In the genomic region with DNA sequence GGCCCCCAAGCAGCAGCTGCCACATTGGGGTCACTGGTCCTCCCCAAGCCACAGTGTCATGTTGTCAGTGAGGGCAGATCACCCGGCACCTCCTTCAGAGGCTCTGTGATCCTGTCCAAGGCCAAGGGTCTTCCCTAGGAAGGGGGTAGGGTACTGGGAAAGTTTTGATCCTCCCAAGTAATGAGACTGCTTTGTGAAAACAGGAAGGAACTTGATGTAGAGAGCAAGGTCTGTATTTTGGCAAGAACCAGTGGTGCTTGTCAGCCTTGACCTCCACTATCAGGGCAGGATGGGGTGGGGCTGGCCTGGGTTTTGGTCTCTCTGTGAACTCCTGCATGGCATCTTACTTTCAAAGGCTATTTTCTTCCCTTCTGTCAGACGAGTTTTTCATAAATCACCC, we compare ENCODE assay signal across 13 mouse cellular contexts. TPM values are rescaled to one million over a fixed set of nuclear protein-coding genes. Genes with fewer than 3 reads are reported as not detected.
DNase-seq lines count a peak whose midpoint lies in the region; ATAC-seq and TF ChIP-seq lines count a peak whose summit lies in the region.
"Had no signal": no experiment of that assay in that cellular context is flagged by ENCODE, and none has a peak within 500 bp of the region (broad histone marks: within the 10 kb centered on the region; RNA-seq: fewer than 3 reads in every experiment).

No protein-coding gene starts in this region.

- peak; percentile 38 to 47 for DNase-seq in adrenal gland, adult 18-20 months (ENCODE audit: low spot score in 2 of 2)
- no peak for DNase-seq in adrenal gland, postnatal 25 days
- DNase-seq in liver, adult 2 months (ENCODE audit: extremely low read depth, low read depth, low spot score), result no peak
- no peak for DNase-seq in liver, postnatal 0 days
- peak; percentile 88 for DNase-seq in adrenal gland, adult 2 months
- no peak for DNase-seq in layer of hippocampus, adult 8-10 months (ENCODE audit: low spot score in 2 of 2)
- no peak for DNase-seq in B cell, adult 2 months

- H3K9ac ChIP-seq in liver, adult 2 months (ENCODE audit: low read depth, low read length), result no peak overlapping the region
- H3K9ac ChIP-seq in liver, postnatal 0 days (replicated peaks), result no peak overlapping the region
- H3K9ac ChIP-seq in kidney, embryonic 16.5 days (replicated peaks; ENCODE audit: low read length), result no peak overlapping the region
- H3K9ac ChIP-seq: liver, embryonic 14.5 days; midbrain, embryonic 12.5 days had no signal

- no peak for TF ChIP-seq CTCF in liver, adult 2 months (IDR thresholded peaks at IDR 0.05; ENCODE audit: low read depth, low read length)
- TF ChIP-seq CTCF in liver, postnatal 0 days (IDR thresholded peaks at IDR 0.05; ENCODE audit: low read depth), result no peak

- no peak overlapping the region for H3K4me2 ChIP-seq in liver, postnatal 0 days (ENCODE audit: low read depth, low read length)
- H3K4me2 ChIP-seq in kidney, embryonic 16.5 days (replicated peaks; ENCODE audit: low read depth, low read length), result no peak overlapping the region
- H3K4me2 ChIP-seq: midbrain, embryonic 12.5 days had no signal

- peaks cover 2% of the 10 kb centered on the region; the same call in 1 of the 2 replicates for H3K4me1 ChIP-seq in liver, adult 2 months (ENCODE audit: control insufficient read depth, insufficient read depth, low read length)
- no peaks in the 10 kb centered on the region for H3K4me1 ChIP-seq in liver, postnatal 0 days (ENCODE audit: insufficient read depth)
- peaks cover 14% of the 10 kb centered on the region for H3K4me1 ChIP-seq in kidney, embryonic 16.5 days (ENCODE audit: insufficient read depth, low read length)
- H3K4me1 ChIP-seq: midbrain, embryonic 12.5 days had no signal

- H3K27ac ChIP-seq in liver, adult 2 months (replicated peaks; ENCODE audit: insufficient read depth, low read depth, low read length), result peak overlapping the region; percentile 24; the same call in 1 of the 2 replicates
- H3K27ac ChIP-seq in liver, postnatal 0 days (ENCODE audit: low read depth), result no peak overlapping the region
- peak overlapping the region; percentile 43; the same call in 1 of the 2 replicates for H3K27ac ChIP-seq in kidney, embryonic 16.5 days (ENCODE audit: low read length)
- H3K27ac ChIP-seq: liver, embryonic 14.5 days; midbrain, embryonic 12.5 days had no signal

- no peaks in the 10 kb centered on the region for H3K79me2 ChIP-seq in liver, adult 2 months (ENCODE audit: control insufficient read depth, insufficient read depth, low read length)

- ATAC-seq in liver, postnatal 0 days, result no peak; the same call in 1 of the 2 replicates
- ATAC-seq in kidney, embryonic 16.5 days (ENCODE audit: low FRiP score, low TSS enrichment), result peak; percentile 66
- ATAC-seq: activated CD4-positive, CD25-positive, alpha-beta regulatory T cell, adult 4 months had no signal

- H3K27me3 ChIP-seq in liver, adult 2 months (ENCODE audit: control insufficient read depth, insufficient read depth, low read length), result no peaks in the 10 kb centered on the region
- no peaks in the 10 kb centered on the region for H3K27me3 ChIP-seq in liver, postnatal 0 days (ENCODE audit: insufficient read depth, low read length)
- no peaks in the 10 kb centered on the region for H3K27me3 ChIP-seq in kidney, embryonic 16.5 days (ENCODE audit: insufficient read depth, low read length)
- H3K27me3 ChIP-seq: midbrain, embryonic 12.5 days had no signal

- no peaks in the 10 kb centered on the region for H3K9me3 ChIP-seq in liver, postnatal 0 days (ENCODE audit: low read length)
- no peaks in the 10 kb centered on the region for H3K9me3 ChIP-seq in kidney, embryonic 16.5 days (ENCODE audit: low read length)
- H3K9me3 ChIP-seq: midbrain, embryonic 12.5 days had no signal

- no peak for TF ChIP-seq POLR2A in liver, adult 2 months (IDR thresholded peaks at IDR 0.05; ENCODE audit: extremely low read depth, insufficient read depth, low read length)

- no peaks in the 10 kb centered on the region for H3K36me3 ChIP-seq in liver, adult 2 months (ENCODE audit: control insufficient read depth, insufficient read depth, low read length)
- H3K36me3 ChIP-seq in liver, postnatal 0 days (replicated peaks; ENCODE audit: insufficient read depth, low read length), result no peaks in the 10 kb centered on the region
- H3K36me3 ChIP-seq in kidney, embryonic 16.5 days (ENCODE audit: insufficient read depth, low read length), result no peaks in the 10 kb centered on the region
- H3K36me3 ChIP-seq: midbrain, embryonic 12.5 days had no signal

- WGBS in liver, adult 2 months, result 54% methylated on average over 2 of the region's 2 CpGs
- WGBS in liver, postnatal 0 days (ENCODE audit: insufficient replicate concordance), result 51% methylated on average over 2 of the region's 2 CpGs
- 17% methylated on average over 2 of the region's 2 CpGs for WGBS in kidney, embryonic 16.5 days

- H3K4me3 ChIP-seq in liver, adult 2 months (ENCODE audit: insufficient read depth, low read depth, low read length), result no peak overlapping the region
- H3K4me3 ChIP-seq in liver, postnatal 0 days (ENCODE audit: low read depth, low read length), result no peak overlapping the region
- no peak overlapping the region for H3K4me3 ChIP-seq in kidney, embryonic 16.5 days (ENCODE audit: low read length)
- H3K4me3 ChIP-seq: midbrain, embryonic 12.5 days had no signal

- TF ChIP-seq EP300 in liver, postnatal 0 days (IDR thresholded peaks at IDR 0.05; ENCODE audit: low read depth), result no peak

RNA-seq across cellular contexts. Expression of a gene that starts 10.5 kb away (rescaled TPM):
- total RNA-seq in adrenal gland, adult 18-20 months (2021), result 100 to 1,000 TPM in 1 of 2 experiments, 10 to 100 TPM in 1; 83.9 to 120 TPM
- total RNA-seq in adrenal gland, postnatal 25 days (2021), result 64.5 and 70.0 TPM in 2 replicates
- 11.3 and 18.0 TPM in 2 replicates for total RNA-seq in liver, adult 2 months (2014; rRNA removed)
- 41.2 and 53.2 TPM in 2 replicates for polyA plus RNA-seq in liver, adult 2 months (2012; rRNA removed)
- 9.9 and 11.6 TPM in 2 replicates for polyA plus RNA-seq in liver, postnatal 0 days (2015; fragmentation: Nextera tagmentation; extraction: Ambion mirVana)
- 10 to 100 TPM; 76.9 to 91.2 TPM for total RNA-seq in adrenal gland, adult 2 months (2021)
- polyA plus RNA-seq in adrenal gland, adult 2 months (2012; rRNA removed), result 204 and 210 TPM in 2 replicates
- 49.6 and 60.1 TPM in 2 replicates for polyA plus RNA-seq in kidney, embryonic 16.5 days (2015; fragmentation: Nextera tagmentation; extraction: Ambion mirVana)
- 10 to 100 TPM; 58.8 to 73.3 (median 62.6) TPM for total RNA-seq in layer of hippocampus, adult 8-10 months (2022)
- total RNA-seq: common myeloid progenitor, adult 5-6 weeks; granulocyte monocyte progenitor cell, adult 5-6 weeks had no signal

Comparison
In these comparisons a context has a peak if more than half of its experiments do, and no peak if none do; other contexts are left out.
1. DNase-seq: peak in adrenal gland, adult 18-20 months (2 of 2) and adrenal gland, adult 2 months (single experiment); none in adrenal gland, postnatal 25 days (single experiment), liver, adult 2 months (single experiment), liver, postnatal 0 days (single experiment), layer of hippocampus, adult 8-10 months (0 of 2) and B cell, adult 2 months (0 of 2).